ENCODE assay signal across 23 mouse cellular contexts in the genomic region with DNA sequence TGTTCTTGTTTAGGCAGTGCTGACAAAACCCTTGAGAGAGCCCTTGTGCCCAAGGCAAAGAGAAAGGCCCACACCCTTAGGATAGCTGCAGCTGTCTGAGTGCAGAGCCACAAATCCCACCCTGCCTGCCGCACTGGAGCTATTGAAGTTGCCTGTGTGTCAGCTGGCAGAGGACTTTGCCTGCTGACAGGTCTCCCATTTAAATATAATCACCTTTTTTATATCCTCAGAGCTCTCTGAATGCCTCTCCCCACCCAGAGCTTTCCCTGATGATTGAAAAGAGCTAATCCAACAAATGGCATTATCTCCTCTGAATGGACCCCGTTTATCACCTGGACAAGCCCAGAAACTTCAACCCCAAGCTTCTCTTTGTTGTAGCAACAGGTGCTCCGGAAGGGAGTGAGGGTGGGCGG. TPM values are rescaled to one million over a fixed set of nuclear protein-coding genes. Genes with fewer than 3 reads are reported as not detected.
DNase-seq lines count a peak whose midpoint lies in the region; ATAC-seq and TF ChIP-seq lines count a peak whose summit lies in the region.
"Had no signal": no experiment of that assay in that cellular context is flagged by ENCODE, and none has a peak within 500 bp of the region (broad histone marks: within the 10 kb centered on the region; RNA-seq: fewer than 3 reads in every experiment).

No protein-coding gene starts in this region.

- no peak overlapping the region for H3ac ChIP-seq in myocyte (ENCODE audit: control insufficient read depth, insufficient read length)

- TF ChIP-seq CTCF in stomach, postnatal 0 days (IDR thresholded peaks at IDR 0.05; ENCODE audit: low read depth) = no peak

- no peak overlapping the region; the same call in 1 of the 2 replicates for H3K4me2 ChIP-seq in heart, embryonic 12.5 days
- H3K4me2 ChIP-seq in stomach, embryonic 14.5 days (replicated peaks; ENCODE audit: low read depth, low read length) = no peak overlapping the region
- no peak overlapping the region for H3K4me2 ChIP-seq in stomach, postnatal 0 days (replicated peaks; ENCODE audit: low read depth)
- H3K4me2 ChIP-seq in myocyte (ENCODE audit: low read depth) = peak overlapping the region; percentile 46
- H3K4me2 ChIP-seq: hindbrain, embryonic 15.5 days; limb, embryonic 12.5 days; liver, embryonic 13.5 days had no signal

- H3K4me1 ChIP-seq in heart, embryonic 12.5 days (replicated peaks) = peaks cover 41% of the 10 kb centered on the region
- H3K4me1 ChIP-seq in stomach, embryonic 14.5 days (ENCODE audit: control insufficient read depth, insufficient read depth, low read length) = peaks cover 10% of the 10 kb centered on the region; the same call in 1 of the 2 replicates
- peaks cover 4% of the 10 kb centered on the region; the same call in 1 of the 2 replicates for H3K4me1 ChIP-seq in stomach, postnatal 0 days (replicated peaks; ENCODE audit: control insufficient read depth, insufficient read depth)
- H3K4me1 ChIP-seq in embryonic facial prominence, embryonic 10.5 days = peaks cover 26% of the 10 kb centered on the region
- H3K4me1 ChIP-seq: liver, embryonic 13.5 days had no signal

- H3K27me3 ChIP-seq in heart, embryonic 12.5 days (replicated peaks) = no peaks in the 10 kb centered on the region
- no peaks in the 10 kb centered on the region for H3K27me3 ChIP-seq in stomach, embryonic 14.5 days (ENCODE audit: control insufficient read depth, insufficient read depth, low read length)
- no peaks in the 10 kb centered on the region for H3K27me3 ChIP-seq in stomach, postnatal 0 days (ENCODE audit: control insufficient read depth, insufficient read depth, low read length)
- no peaks in the 10 kb centered on the region for H3K27me3 ChIP-seq in embryonic facial prominence, embryonic 10.5 days (replicated peaks; ENCODE audit: low read depth, poor library complexity, severe bottlenecking)
- no peaks in the 10 kb centered on the region for H3K27me3 ChIP-seq in myocyte (ENCODE audit: control insufficient read depth, insufficient read depth, insufficient read length)
- H3K27me3 ChIP-seq: hindbrain, embryonic 15.5 days; liver, embryonic 13.5 days had no signal

- no peak overlapping the region for H3K4me3 ChIP-seq in heart, embryonic 12.5 days
- H3K4me3 ChIP-seq in stomach, embryonic 14.5 days (ENCODE audit: low read depth, low read length) = no peak overlapping the region
- H3K4me3 ChIP-seq in stomach, postnatal 0 days (ENCODE audit: low read depth, low read length) = no peak overlapping the region
- no peak overlapping the region for H3K4me3 ChIP-seq in embryonic facial prominence, embryonic 10.5 days
- H3K4me3 ChIP-seq in myocyte = no peak overlapping the region
- H3K4me3 ChIP-seq: hindbrain, embryonic 15.5 days; limb, embryonic 12.5 days; liver, embryonic 13.5 days; midbrain, embryonic 10.5 days had no signal

- H3K79me2 ChIP-seq in myocyte (ENCODE audit: control insufficient read depth, insufficient read depth) = no peaks in the 10 kb centered on the region

- H3K9me3 ChIP-seq in heart, embryonic 12.5 days (replicated peaks) = no peaks in the 10 kb centered on the region
- H3K9me3 ChIP-seq in stomach, embryonic 14.5 days (ENCODE audit: control insufficient read depth, low read depth, low read length) = no peaks in the 10 kb centered on the region
- H3K9me3 ChIP-seq in stomach, postnatal 0 days (ENCODE audit: control insufficient read depth, low read length) = no peaks in the 10 kb centered on the region
- no peaks in the 10 kb centered on the region for H3K9me3 ChIP-seq in embryonic facial prominence, embryonic 10.5 days
- H3K9me3 ChIP-seq: hindbrain, embryonic 15.5 days; limb, embryonic 12.5 days; liver, embryonic 13.5 days; midbrain, embryonic 10.5 days had no signal

- H3K27ac ChIP-seq in heart, embryonic 12.5 days (ENCODE audit: poor library complexity, severe bottlenecking) = peak overlapping the region; percentile 67
- no peak overlapping the region for H3K27ac ChIP-seq in stomach, embryonic 14.5 days (ENCODE audit: low read length)
- no peak overlapping the region for H3K27ac ChIP-seq in stomach, postnatal 0 days (replicated peaks)
- peak overlapping the region; percentile 40; the same call in 1 of the 2 replicates for H3K27ac ChIP-seq in embryonic facial prominence, embryonic 10.5 days (replicated peaks)
- H3K27ac ChIP-seq: hindbrain, embryonic 15.5 days; limb, embryonic 12.5 days; liver, embryonic 13.5 days; midbrain, embryonic 10.5 days had no signal

- no peak for TF ChIP-seq EP300 in stomach, postnatal 0 days (optimal IDR thresholded peaks at IDR 0.05)

- no peaks in the 10 kb centered on the region for H3K36me3 ChIP-seq in heart, embryonic 12.5 days
- no peaks in the 10 kb centered on the region for H3K36me3 ChIP-seq in stomach, embryonic 14.5 days (ENCODE audit: control insufficient read depth, insufficient read depth, low read length)
- no peaks in the 10 kb centered on the region for H3K36me3 ChIP-seq in stomach, postnatal 0 days (ENCODE audit: control insufficient read depth, insufficient read depth, low read length)
- no peaks in the 10 kb centered on the region for H3K36me3 ChIP-seq in embryonic facial prominence, embryonic 10.5 days (replicated peaks)
- H3K36me3 ChIP-seq in myocyte (ENCODE audit: control insufficient read depth, insufficient read depth) = no peaks in the 10 kb centered on the region
- H3K36me3 ChIP-seq: hindbrain, embryonic 15.5 days; limb, embryonic 12.5 days; liver, embryonic 13.5 days; midbrain, embryonic 10.5 days had no signal

- peak; percentile 42 for TF ChIP-seq POLR2A in myocyte (IDR thresholded peaks at IDR 0.05; ENCODE audit: insufficient read length, low read depth)

- H3K9ac ChIP-seq in heart, embryonic 12.5 days = no peak overlapping the region
- H3K9ac ChIP-seq in stomach, embryonic 14.5 days (replicated peaks; ENCODE audit: low read depth, low read length) = no peak overlapping the region
- H3K9ac ChIP-seq in stomach, postnatal 0 days (ENCODE audit: low read length) = no peak overlapping the region
- H3K9ac ChIP-seq: forebrain, postnatal 0 days; hindbrain, embryonic 15.5 days; limb, embryonic 12.5 days; liver, embryonic 13.5 days had no signal

- no peak for ATAC-seq in heart, embryonic 12.5 days (ENCODE audit: insufficient number of reproducible peaks, low FRiP score)
- 0 out of 2 replicates have a peak, but pooled peaks have one; percentile 12 for ATAC-seq in stomach, embryonic 14.5 days (ENCODE audit: insufficient number of reproducible peaks, insufficient read depth, low FRiP score, low read depth)
- no peak for ATAC-seq in stomach, postnatal 0 days (ENCODE audit: low FRiP score, low TSS enrichment)
- no peak for ATAC-seq in monocyte, adult 5-6 weeks (replicated peaks; ENCODE audit: insufficient number of reproducible peaks, low FRiP score, low TSS enrichment, poor library complexity, severe bottlenecking)
- no peak for ATAC-seq in erythroblast, adult 5-6 weeks (replicated peaks; ENCODE audit: low FRiP score, poor library complexity, severe bottlenecking)
- ATAC-seq: forebrain, postnatal 0 days had no signal

- WGBS in heart, embryonic 12.5 days = 21% methylated on average over 4 of the region's 4 CpGs
- WGBS in stomach, embryonic 14.5 days = 17% methylated on average over 4 of the region's 4 CpGs
- WGBS in stomach, postnatal 0 days = 27% methylated on average over 4 of the region's 4 CpGs
- WGBS in embryonic facial prominence, embryonic 10.5 days = 20% methylated on average over 4 of the region's 4 CpGs

- DNase-seq in heart, adult 9 months (ENCODE audit: low spot score in 2 of 2) = no peak
- DNase-seq in stomach, postnatal 0 days (ENCODE audit: low spot score) = no peak
- DNase-seq in embryonic facial prominence, embryonic 10.5 days (ENCODE audit: low spot score) = peak; percentile 21
- DNase-seq: adrenal gland, postnatal 14 days; cerebellum, adult 18-20 months; forebrain, postnatal 0 days; kidney, adult 2 months; kidney, postnatal 36 days; layer of hippocampus, adult 9-11 months; liver, embryonic 13.5 days; thymus, postnatal 4 days had no signal

TF ChIP-seq in myocyte, 11 proteins besides CTCF, POLR2A, EP300 and RAD21:
- TF ChIP-seq MYOG (IDR thresholded peaks at IDR 0.05; ENCODE audit: control insufficient read depth in 1 of 3, insufficient read depth in 1 of 3, insufficient read length in 2 of 3, low read depth in 2 of 3) (peak; percentile 82 to 96 (median 94)), TCF3 (IDR thresholded peaks at IDR 0.05; ENCODE audit: insufficient read length, low read depth) (peak; percentile 84), MAX (IDR thresholded peaks at IDR 0.05; ENCODE audit: low read depth) (no peak), REST (IDR thresholded peaks at IDR 0.05; ENCODE audit: insufficient read depth, insufficient read length) (no peak), E2F4 (IDR thresholded peaks at IDR 0.05; ENCODE audit: insufficient read depth) (no peak), MYOD1 (IDR thresholded peaks at IDR 0.05; ENCODE audit: control insufficient read depth in 1 of 3, insufficient read length in 2 of 3, low read depth in 2 of 3) (peak; percentile 92 to 96 (median 94)), TCF12 (IDR thresholded peaks at IDR 0.05; ENCODE audit: insufficient read depth, poor library complexity, severe bottlenecking) (peak; percentile 81), POLR2AphosphoS2 (IDR thresholded peaks at IDR 0.05; ENCODE audit: insufficient read length, low read depth) (no peak), SRF (IDR thresholded peaks at IDR 0.05; ENCODE audit: control insufficient read depth, insufficient read length, low read depth) (no peak), CEBPB (IDR thresholded peaks at IDR 0.05; ENCODE audit: insufficient read depth, poor library complexity, severe bottlenecking) (peak; percentile 13; the same call in 1 of the 2 replicates), USF1 (IDR thresholded peaks at IDR 0.05; ENCODE audit: low read depth) (no peak)

RNA-seq across cellular contexts. Expression of a gene that starts 55.5 kb away (rescaled TPM):
- not detected in 2 replicates for polyA plus RNA-seq in heart, embryonic 12.5 days (2016; fragmentation: Nextera tagmentation; extraction: Ambion mirVana)
- polyA plus RNA-seq in stomach, embryonic 14.5 days (2014; fragmentation: Nextera tagmentation; extraction: Ambion mirVana) = not detected in 2 replicates
- not detected in 2 replicates for polyA plus RNA-seq in stomach, postnatal 0 days (2015; fragmentation: Nextera tagmentation; extraction: Ambion mirVana)
- not detected in 2 replicates for polyA plus RNA-seq in embryonic facial prominence, embryonic 10.5 days (2016; fragmentation: Nextera tagmentation; extraction: Ambion mirVana)
- not detected for polyA plus RNA-seq in myocyte (2012; fragmentation: generic; extraction: Trizol)
- total RNA-seq in monocyte, adult 5-6 weeks (2017) = 2.3 TPM in 1 of 3 replicates, not detected in the others
- not detected in 2 replicates for total RNA-seq in erythroblast, adult 5-6 weeks (2015; ENCODE audit: low replicate concordance)
- total RNA-seq in erythroblast, adult 5-6 weeks (2017; ENCODE audit: low replicate concordance) = not detected in 2 replicates
- total RNA-seq: adrenal gland, postnatal 14 days; common myeloid progenitor, adult 5-6 weeks; forebrain, postnatal 0 days; gastrocnemius, adult 18-20 months; granulocyte monocyte progenitor cell, adult 5-6 weeks; neutrophil, adult 5-6 weeks had no signal
- polyA plus RNA-seq: forebrain, postnatal 0 days; hindbrain, embryonic 15.5 days; limb, embryonic 12.5 days; liver, embryonic 13.5 days; midbrain, embryonic 10.5 days had no signal

Comparison
In these comparisons a context has a peak if more than half of its experiments do, and no peak if none do; other contexts are left out.
1. H3K27ac ChIP-seq: peak in heart, embryonic 12.5 days (single experiment) and embryonic facial prominence, embryonic 10.5 days (single experiment); none in stomach, embryonic 14.5 days (single experiment) and stomach, postnatal 0 days (single experiment).